Mouse (Mus musculus): ENCODE measurements around the gene Rexo1. TPM values are rescaled to one million over a fixed set of nuclear protein-coding genes. Genes with fewer than 3 reads are reported as not detected.

The Rexo1 gene
- polyA plus RNA-seq, 1 experiment from 2014 or later: 22.5 TPM

DNA sequence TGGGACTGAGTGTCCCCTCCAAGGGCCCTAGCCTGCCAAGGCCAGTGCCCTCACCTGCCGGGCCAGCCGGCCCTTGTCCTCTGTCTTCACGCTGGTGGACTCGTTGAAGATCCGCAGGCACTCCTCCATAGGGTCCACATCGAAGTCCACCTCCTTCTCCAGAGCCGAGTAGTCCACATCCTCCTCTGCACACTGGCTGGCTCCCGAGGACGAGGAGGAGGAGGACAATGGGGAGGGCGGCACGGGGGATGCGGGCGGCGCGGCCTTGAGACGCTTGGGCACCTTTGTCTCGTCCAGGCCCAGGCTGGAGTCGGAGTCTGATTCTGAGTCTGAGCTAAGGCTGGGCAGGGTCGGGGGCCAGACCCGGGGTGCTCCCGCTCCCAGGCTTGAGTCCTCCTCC is 12.1 kb downstream of the Rexo1 start:
- Histone ChIP-seq H3K27me3 (ENCODE audit: control insufficient read depth, insufficient read depth, low read length) (no peaks in the 10 kb centered on the region), H3K36me3 (ENCODE audit: control insufficient read depth, insufficient read depth, low read length) (0 out of 2 replicates have a peak, but pooled peaks cover 6% of the 10 kb centered on the region), H3K4me3 (ENCODE audit: low read depth, low read length) (no peak overlapping the region), H3K4me2 (replicated peaks; ENCODE audit: low read depth, low read length) (no peak overlapping the region), H3K27ac (ENCODE audit: low read depth, low read length) (no peak overlapping the region; the same call in 1 of the 2 replicates), H3K4me1 (replicated peaks; ENCODE audit: control insufficient read depth, insufficient read depth, low read length) (no peaks in the 10 kb centered on the region), H3K9ac (ENCODE audit: low read depth, low read length) (no peak overlapping the region), H3K9me3 (ENCODE audit: control insufficient read depth, low read length) (no peaks in the 10 kb centered on the region)
- WGBS: 90% methylated on average over 21 of the region's 21 CpGs
- ATAC-seq (ENCODE audit: low FRiP score): no peak
- no peak for DNase-seq (ENCODE audit: low spot score)

GRCm38 (mm10) chr10:80548428-80549006 is 12.8 kb downstream of the Rexo1 start:
- H3K9ac ChIP-seq (ENCODE audit: low read depth, low read length): no peak overlapping the region
- no peaks in the 10 kb centered on the region for H3K4me1 ChIP-seq (replicated peaks; ENCODE audit: control insufficient read depth, insufficient read depth, low read length)
- H3K27me3 ChIP-seq (ENCODE audit: control insufficient read depth, insufficient read depth, low read length): no peaks in the 10 kb centered on the region
- 0 out of 2 replicates have a peak, but pooled peaks cover 9% of the 10 kb centered on the region for H3K36me3 ChIP-seq (ENCODE audit: control insufficient read depth, insufficient read depth, low read length)
- peak; percentile 73 for ATAC-seq (ENCODE audit: low FRiP score)
- DNase-seq (ENCODE audit: low spot score): peak; percentile 82
- no peak overlapping the region for H3K27ac ChIP-seq (ENCODE audit: low read depth, low read length)
- WGBS: 76% methylated on average over 10 of the region's 10 CpGs
- no peak overlapping the region for H3K4me2 ChIP-seq (replicated peaks; ENCODE audit: low read depth, low read length)
- no peak overlapping the region for H3K4me3 ChIP-seq (ENCODE audit: low read depth, low read length)
- H3K9me3 ChIP-seq (ENCODE audit: control insufficient read depth, low read length): no peaks in the 10 kb centered on the region

GRCm38 (mm10) chr10:80547539-80547938 is 13.8 kb downstream of the Rexo1 start:
- Histone ChIP-seq H3K9ac (ENCODE audit: low read depth, low read length) (no peak overlapping the region), H3K4me2 (replicated peaks; ENCODE audit: low read depth, low read length) (no peak overlapping the region), H3K27me3 (ENCODE audit: control insufficient read depth, insufficient read depth, low read length) (no peaks in the 10 kb centered on the region), H3K9me3 (ENCODE audit: control insufficient read depth, low read length) (no peaks in the 10 kb centered on the region), H3K4me3 (ENCODE audit: low read depth, low read length) (no peak overlapping the region), H3K4me1 (replicated peaks; ENCODE audit: control insufficient read depth, insufficient read depth, low read length) (no peaks in the 10 kb centered on the region), H3K27ac (ENCODE audit: low read depth, low read length) (no peak overlapping the region), H3K36me3 (ENCODE audit: control insufficient read depth, insufficient read depth, low read length) (peaks cover 14% of the 10 kb centered on the region; the same call in 1 of the 2 replicates)
- no peak for DNase-seq (ENCODE audit: low spot score)
- no peak for ATAC-seq (ENCODE audit: low FRiP score)
- WGBS: 92% methylated on average over 15 of the region's 15 CpGs

GRCm38 (mm10) chr10:80546945-80547344 is 14.4 kb downstream of the Rexo1 start:
- no peak overlapping the region for H3K27ac ChIP-seq (ENCODE audit: low read depth, low read length)
- no peaks in the 10 kb centered on the region for H3K4me1 ChIP-seq (replicated peaks; ENCODE audit: control insufficient read depth, insufficient read depth, low read length)
- DNase-seq (ENCODE audit: low spot score) (no peak), ATAC-seq (ENCODE audit: low FRiP score) (no peak)
- WGBS: 95% methylated on average over 4 of the region's 4 CpGs
- H3K4me3 ChIP-seq (ENCODE audit: low read depth, low read length): no peak overlapping the region
- H3K9ac ChIP-seq (ENCODE audit: low read depth, low read length): no peak overlapping the region
- H3K36me3 ChIP-seq (ENCODE audit: control insufficient read depth, insufficient read depth, low read length): peaks cover 15% of the 10 kb centered on the region; the same call in 1 of the 2 replicates
- no peaks in the 10 kb centered on the region for H3K9me3 ChIP-seq (ENCODE audit: control insufficient read depth, low read length)
- no peak overlapping the region for H3K4me2 ChIP-seq (replicated peaks; ENCODE audit: low read depth, low read length)
- no peaks in the 10 kb centered on the region for H3K27me3 ChIP-seq (ENCODE audit: control insufficient read depth, insufficient read depth, low read length)

DNA sequence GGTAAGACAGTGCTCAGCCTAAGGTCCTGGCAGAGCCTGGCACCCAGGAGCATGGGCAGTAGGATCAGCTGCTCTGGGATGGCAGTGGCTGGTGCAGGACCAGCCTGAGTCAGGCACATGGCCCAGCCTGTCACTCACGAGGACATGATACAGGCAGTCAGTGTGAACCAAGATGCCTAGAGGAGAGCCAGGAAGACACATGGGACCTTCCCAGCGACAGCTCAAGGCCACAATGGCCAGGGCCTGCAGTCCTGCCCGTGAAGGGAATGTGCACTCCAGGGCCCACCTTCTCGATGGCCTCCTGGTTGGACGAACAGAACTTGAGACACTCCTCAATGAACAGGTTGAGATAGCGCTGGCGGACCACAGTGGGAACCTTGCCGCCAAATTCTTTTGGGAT is 15.8 kb downstream of the Rexo1 start:
- no peaks in the 10 kb centered on the region for H3K9me3 ChIP-seq (ENCODE audit: control insufficient read depth, low read length)
- DNase-seq (ENCODE audit: low spot score) (no peak), ATAC-seq (ENCODE audit: low FRiP score) (no peak)
- no peak overlapping the region for H3K4me2 ChIP-seq (replicated peaks; ENCODE audit: low read depth, low read length)
- H3K4me1 ChIP-seq (replicated peaks; ENCODE audit: control insufficient read depth, insufficient read depth, low read length): no peaks in the 10 kb centered on the region
- H3K4me3 ChIP-seq (ENCODE audit: low read depth, low read length): no peak overlapping the region
- WGBS: 92% methylated on average over 8 of the region's 8 CpGs
- no peaks in the 10 kb centered on the region for H3K27me3 ChIP-seq (ENCODE audit: control insufficient read depth, insufficient read depth, low read length)
- H3K27ac ChIP-seq (ENCODE audit: low read depth, low read length): no peak overlapping the region
- no peak overlapping the region for H3K9ac ChIP-seq (ENCODE audit: low read depth, low read length)
- peaks cover 17% of the 10 kb centered on the region; the same call in 1 of the 2 replicates for H3K36me3 ChIP-seq (ENCODE audit: control insufficient read depth, insufficient read depth, low read length)

GRCm38 (mm10) chr10:80543873-80544272 is 17.5 kb downstream of the Rexo1 start:
- H3K36me3 ChIP-seq (ENCODE audit: control insufficient read depth, insufficient read depth, low read length): peaks cover 17% of the 10 kb centered on the region; the same call in 1 of the 2 replicates

GRCm38 (mm10) chr10:80539493-80539892 is 21.9 kb downstream of the Rexo1 start:
- H3K9me3 ChIP-seq (ENCODE audit: control insufficient read depth, low read length): no peaks in the 10 kb centered on the region
- H3K9ac ChIP-seq (ENCODE audit: low read depth, low read length): no peak overlapping the region
- WGBS: 57% methylated on average over 5 of the region's 5 CpGs
- peaks cover 15% of the 10 kb centered on the region for H3K27me3 ChIP-seq (ENCODE audit: control insufficient read depth, insufficient read depth, low read length)
- DNase-seq (ENCODE audit: low spot score) (no peak), ATAC-seq (ENCODE audit: low FRiP score) (no peak)
- H3K4me2 ChIP-seq (replicated peaks; ENCODE audit: low read depth, low read length): no peak overlapping the region
- H3K4me3 ChIP-seq (ENCODE audit: low read depth, low read length): no peak overlapping the region
- H3K27ac ChIP-seq (ENCODE audit: low read depth, low read length): no peak overlapping the region
- no peaks in the 10 kb centered on the region for H3K4me1 ChIP-seq (replicated peaks; ENCODE audit: control insufficient read depth, insufficient read depth, low read length)
- H3K36me3 ChIP-seq (ENCODE audit: control insufficient read depth, insufficient read depth, low read length): peaks cover 11% of the 10 kb centered on the region; the same call in 1 of the 2 replicates

More at GRCm38 (mm10) chr10:80543873-80544272, 17.5 kb downstream of the Rexo1 start:
- no peak overlapping the region for H3K4me3 ChIP-seq (ENCODE audit: low read depth, low read length)
- H3K27me3 ChIP-seq (ENCODE audit: control insufficient read depth, insufficient read depth, low read length): peaks cover 3% of the 10 kb centered on the region; the same call in 1 of the 2 replicates
- no peaks in the 10 kb centered on the region for H3K9me3 ChIP-seq (ENCODE audit: control insufficient read depth, low read length)
- no peak overlapping the region for H3K9ac ChIP-seq (ENCODE audit: low read depth, low read length)
- no peak overlapping the region for H3K4me2 ChIP-seq (replicated peaks; ENCODE audit: low read depth, low read length)
- 92% methylated on average over 14 of the region's 14 CpGs for WGBS
- no peak for ATAC-seq (ENCODE audit: low FRiP score)
- no peak for DNase-seq (ENCODE audit: low spot score)
- H3K4me1 ChIP-seq (replicated peaks; ENCODE audit: control insufficient read depth, insufficient read depth, low read length): no peaks in the 10 kb centered on the region
- no peak overlapping the region for H3K27ac ChIP-seq (ENCODE audit: low read depth, low read length)

DNA sequence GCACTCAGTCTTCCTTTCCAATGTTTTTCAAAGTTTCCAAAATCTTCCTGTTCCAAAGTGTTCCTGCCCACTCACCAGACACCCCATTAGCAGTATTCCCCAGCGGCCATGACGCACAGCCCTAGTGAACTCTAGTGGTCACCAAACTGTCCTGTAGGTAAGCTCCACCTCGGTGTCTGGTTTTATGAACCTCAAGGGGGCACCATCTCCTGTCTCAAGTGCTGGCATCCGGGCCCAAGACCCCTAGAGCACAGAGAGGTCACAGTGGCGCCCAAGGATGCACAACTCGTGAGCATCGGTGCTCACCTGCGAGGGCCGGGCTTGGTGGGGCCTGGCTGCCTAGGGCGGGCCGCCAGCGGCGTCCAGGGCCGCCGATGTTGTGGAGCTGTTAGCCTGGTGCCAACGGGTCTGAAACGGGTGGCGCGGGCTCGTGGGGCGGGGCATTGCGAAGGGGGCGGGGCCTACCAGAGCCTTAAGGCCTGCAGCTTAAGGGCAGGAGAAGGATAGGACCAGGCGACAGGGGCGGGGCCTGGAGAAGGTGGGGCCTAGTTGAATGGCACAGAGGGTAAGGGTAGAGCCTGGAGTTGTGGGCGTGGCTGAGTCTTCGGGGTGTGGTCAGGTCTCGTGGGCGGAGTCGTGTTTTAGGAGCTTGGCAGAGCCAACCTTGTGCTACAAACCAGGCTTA is 22.5 kb downstream of the Rexo1 start, which contains the start of gene Atp8b3:
TSS of gene Atp8b3 (minus strand) at position 415 of the 685 bp plus-strand sequence.
- WGBS: 2% methylated on average over 30 of the region's 30 CpGs
- Histone ChIP-seq H3K9ac (ENCODE audit: low read depth, low read length) (no peak within 1 kb of the TSS; the same call in 1 of the 2 replicates), H3K4me2 (replicated peaks; ENCODE audit: low read depth, low read length) (peak within 1 kb of the TSS; percentile 23; the same call in 1 of the 2 replicates), H3K27me3 (ENCODE audit: control insufficient read depth, insufficient read depth, low read length) (peaks cover 15% of the 10 kb centered on the region), H3K36me3 (ENCODE audit: control insufficient read depth, insufficient read depth, low read length) (peaks cover 11% of the 10 kb centered on the region; the same call in 1 of the 2 replicates), H3K27ac (ENCODE audit: low read depth, low read length) (no peak within 1 kb of the TSS), H3K4me1 (replicated peaks; ENCODE audit: control insufficient read depth, insufficient read depth, low read length) (no peaks in the 10 kb centered on the region), H3K9me3 (ENCODE audit: control insufficient read depth, low read length) (no peaks in the 10 kb centered on the region), H3K4me3 (ENCODE audit: low read depth, low read length) (0 out of 2 replicates have a peak within 1 kb of the TSS, but pooled peaks have one; percentile 4)
- ATAC-seq (ENCODE audit: low FRiP score) (peak; percentile 44), DNase-seq (ENCODE audit: low spot score) (peak; percentile 76)
